24 mouse cellular contexts compared by ENCODE assay signal in genomic region chr2:116954896-116955295, GRCm38 (mm10).
"Had no signal": no experiment of that assay in that cellular context is flagged by ENCODE, and none has a peak within 500 bp of the region (broad histone marks: within the 10 kb centered on the region; RNA-seq: fewer than 3 reads in every experiment).

No protein-coding gene starts in this region.

- ATAC-seq: liver, embryonic 12.5 days; midbrain, embryonic 13.5 days; midbrain, embryonic 16.5 days had no signal

- H3K4me3 ChIP-seq: layer of hippocampus, adult 2 months; limb, embryonic 10.5 days; limb, embryonic 13.5 days; liver, embryonic 12.5 days; liver, embryonic 15.5 days; lung, embryonic 15.5 days; megakaryocyte, embryonic 14.5 days; midbrain, embryonic 10.5 days; midbrain, embryonic 13.5 days had no signal

- H3K9ac ChIP-seq: limb, embryonic 13.5 days; liver, embryonic 12.5 days; liver, embryonic 15.5 days; lung, embryonic 15.5 days; midbrain, embryonic 13.5 days had no signal

- H3K4me1 ChIP-seq: liver, embryonic 12.5 days; liver, embryonic 15.5 days; lung, embryonic 15.5 days; midbrain, embryonic 10.5 days; midbrain, embryonic 13.5 days had no signal

- H3K4me2 ChIP-seq: limb, embryonic 13.5 days; liver, embryonic 12.5 days; liver, embryonic 15.5 days; lung, embryonic 15.5 days; midbrain, embryonic 13.5 days had no signal

- H3K27me3 ChIP-seq: limb, embryonic 13.5 days; liver, embryonic 12.5 days; liver, embryonic 15.5 days; lung, embryonic 15.5 days; megakaryocyte, embryonic 14.5 days; midbrain, embryonic 13.5 days had no signal

- H3K9me3 ChIP-seq: limb, embryonic 10.5 days; limb, embryonic 13.5 days; liver, embryonic 12.5 days; liver, embryonic 15.5 days; lung, embryonic 15.5 days; midbrain, embryonic 10.5 days; midbrain, embryonic 13.5 days had no signal

- H3K27ac ChIP-seq: kidney, postnatal 0 days; layer of hippocampus, adult 2 months; limb, embryonic 10.5 days; limb, embryonic 13.5 days; liver, embryonic 12.5 days; liver, embryonic 15.5 days; lung, embryonic 15.5 days; midbrain, embryonic 10.5 days; midbrain, embryonic 13.5 days; stomach, postnatal 0 days had no signal

- DNase-seq: kidney, adult 18-20 months; kidney, adult 9 months; kidney, postnatal 25 days; layer of hippocampus, adult 9-11 months; liver; lung, adult 18-20 months; lung, postnatal 10 days; lung, postnatal 4 days; right cerebral cortex, postnatal 14 days; right cerebral cortex, postnatal 4 days; thymus, adult 2 months; thymus, postnatal 25 days had no signal

- H3K36me3 ChIP-seq: limb, embryonic 10.5 days; limb, embryonic 13.5 days; liver, embryonic 12.5 days; liver, embryonic 15.5 days; lung, embryonic 15.5 days; midbrain, embryonic 10.5 days; midbrain, embryonic 13.5 days had no signal
